Mouse (Mus musculus) Patski (cell line): ENCODE results near the gene Serpinf2. TPM values are rescaled to one million over a fixed set of nuclear protein-coding genes. Genes with fewer than 3 reads are reported as not detected.
A peak's percentile ranks its signal among the peaks of the same experiment; 100 is the strongest.

ENCODE experiments used
- ATAC-seq: fragments of 100-300 bp; one replicate; pipeline ENCODE4 v1.8.0; 2021
- CTCF ChIA-PET: fragments of 350-600 bp; sonication (Branson Sonifier 250); formaldehyde crosslinking; loops from one replicate; lab custom pipeline; 2022; ENCODE audit warnings: inconsistent platforms; lab: Charles Lee
- POLR2A ChIA-PET: fragments of 350-600 bp; sonication (Branson Sonifier 250); formaldehyde crosslinking; loops from one replicate; lab custom pipeline; 2022; ENCODE audit warnings: antibody characterized with exemption, inconsistent platforms; lab: Charles Lee
- DNase-seq: peaks from one replicate; pipeline ENCODE4 v3.0.0-alpha.2; 2011; ENCODE audit warnings: low read depth, low spot score
- H3K27me3 ChIP-seq: fragments of 371-371 bp; one replicate; pipeline ENCODE4 v1.5.1; 2021
- CTCF ChIP-seq: fragments of 100-300 bp; IDR thresholded peaks from one replicate; pipeline ENCODE4 v1.5.1; 2021
- in situ Hi-C: fragments of 300-500 bp; cut with MboI; formaldehyde crosslinking; loops from 3 replicates; pipeline ENCODE4 v1.11.1; 2018; ENCODE audit warnings: low pct_unique_long_range_greater_than_20kb, mixed read lengths
- polyA plus RNA-seq: library from polyadenylated mRNA; unstranded; gene quantifications from one replicate; pipeline ENCODE4 v1.2.3, GENCODE M21; 2021

Gene Serpinf2
- polyA plus RNA-seq: 0.04 TPM

- ATAC-seq (no peak), DNase-seq (no peak)
- ChIA-PET CTCF (interaction anchor here (1.1 kb wide), 1 partner anchor 35 kb away, joined by 3 read pairs; no protein-coding TSS in a partner anchor), POLR2A (interaction anchor here (0.8 kb wide), 1 partner anchor 11 kb away, joined by 3 read pairs; no protein-coding TSS in a partner anchor)
- in situ Hi-C loops: no loop called here
- TF ChIP-seq CTCF: no peak
- H3K27me3 ChIP-seq: no peaks in the 10 kb centered on the region
Observed at GRCm38 (mm10) chr11:75439363-75439762, at the start of gene Serpinf2. Gene Serpinf2 (minus strand): TSS chr11:75439591.

- ChIA-PET POLR2A (interaction anchor here (1.0 to 2.6 kb wide), 5 partner anchors 10 to 25 kb away, joined by 3 to 7 read pairs (median 3); partner anchors contain the start of gene Rilp), CTCF (interaction anchor here (0.8 to 3.6 kb wide), 4 partner anchors 10 to 86 kb away, joined by 3 to 12 read pairs (median 4); partner anchors contain the start of gene Rilp)
- H3K27me3 ChIP-seq: peaks cover 6% of the 10 kb centered on the region
- no peak for TF ChIP-seq CTCF
- DNase-seq (no peak), ATAC-seq (no peak)
- in situ Hi-C loops: no loop called here
Observed at GRCm38 (mm10) chr11:75487496-75487895, 48.1 kb upstream of the Serpinf2 start.

- TF ChIP-seq CTCF: no peak
- peak; percentile 99 for ATAC-seq
- in situ Hi-C loops: no loop called here
- H3K27me3 ChIP-seq: peaks cover 6% of the 10 kb centered on the region
- CTCF ChIA-PET: interaction anchor here (1.3 to 3.6 kb wide), 3 partner anchors 20 to 85 kb away, joined by 4 to 12 read pairs (median 6); partner anchors contain the start of gene Rilp
- DNase-seq: peak; percentile 78
- POLR2A ChIA-PET: interaction anchor here (0.9 to 2.6 kb wide), 5 partner anchors 10 to 22 kb away, joined by 3 to 7 read pairs (median 3); partner anchors contain the start of gene Rilp
Observed at GRCm38 (mm10) chr11:75486601-75487285, 47.4 kb upstream of the Serpinf2 start, which contains the start of gene Prpf8. Gene Prpf8 (plus strand): TSS chr11:75486816.

GRCm38 (mm10) chr11:75486192-75486591 is 46.8 kb upstream of the Serpinf2 start:
- ChIA-PET CTCF (interaction anchor here (1.3 to 3.6 kb wide), 3 partner anchors 19 to 84 kb away, joined by 4 to 12 read pairs (median 6); partner anchors contain the start of gene Rilp), POLR2A (interaction anchor here (0.9 to 2.6 kb wide), 4 partner anchors 12 to 23 kb away, joined by 3 to 7 read pairs (median 4); partner anchors contain the start of gene Rilp)
- DNase-seq: no peak
- H3K27me3 ChIP-seq: peaks cover 6% of the 10 kb centered on the region
- in situ Hi-C loops: no loop called here
- no peak for ATAC-seq
- no peak for TF ChIP-seq CTCF

- no peaks in the 10 kb centered on the region for H3K27me3 ChIP-seq
- TF ChIP-seq CTCF: no peak
- no peak for ATAC-seq
- DNase-seq: no peak
- ChIA-PET POLR2A (no interaction called here), CTCF (no interaction called here)
- in situ Hi-C loops: no loop called here
Observed at GRCm38 (mm10) chr11:75473376-75473775, 34.0 kb upstream of the Serpinf2 start.

- ChIA-PET POLR2A (no interaction called here), CTCF (no interaction called here)
- TF ChIP-seq CTCF: no peak
- no peaks in the 10 kb centered on the region for H3K27me3 ChIP-seq
- DNase-seq: no peak
- in situ Hi-C loops: no loop called here
- ATAC-seq: no peak
Observed at GRCm38 (mm10) chr11:75472469-75473081, 33.2 kb upstream of the Serpinf2 start.

GRCm38 (mm10) chr11:75470675-75471074 is 31.3 kb upstream of the Serpinf2 start:
- in situ Hi-C loops: no loop called here
- no peak for ATAC-seq
- ChIA-PET CTCF (interaction anchor here (0.9 kb wide), 1 partner anchor 10 kb away, joined by 3 read pairs; no protein-coding TSS in a partner anchor), POLR2A (no interaction called here)
- no peak for DNase-seq
- TF ChIP-seq CTCF: no peak
- no peaks in the 10 kb centered on the region for H3K27me3 ChIP-seq

GRCm38 (mm10) chr11:75469261-75469660 is 29.9 kb upstream of the Serpinf2 start:
- CTCF ChIA-PET: interaction anchor here (1.1 kb wide), 1 partner anchor 10 kb away, joined by 5 read pairs; no protein-coding TSS in a partner anchor
- TF ChIP-seq CTCF: no peak
- POLR2A ChIA-PET: no interaction called here
- DNase-seq: no peak
- no peaks in the 10 kb centered on the region for H3K27me3 ChIP-seq
- in situ Hi-C loops: loop anchor here (10.0 kb wide), 2 partner anchors 294 to 484 kb away; partner anchors contain the start of gene Ovca2
- no peak for ATAC-seq

- in situ Hi-C loops: loop anchor here (10.0 kb wide), 2 partner anchors 294 to 484 kb away; partner anchors contain the start of gene Ovca2
- ATAC-seq: no peak
- no peaks in the 10 kb centered on the region for H3K27me3 ChIP-seq
- CTCF ChIA-PET: no interaction called here
- POLR2A ChIA-PET: interaction anchor here (0.7 kb wide), 2 partner anchors 18 to 60 kb away, joined by 3 read pairs; no protein-coding TSS in a partner anchor
- no peak for DNase-seq
- TF ChIP-seq CTCF: no peak
Observed at GRCm38 (mm10) chr11:75468410-75468809, 29.0 kb upstream of the Serpinf2 start.
